In the genomic region with DNA sequence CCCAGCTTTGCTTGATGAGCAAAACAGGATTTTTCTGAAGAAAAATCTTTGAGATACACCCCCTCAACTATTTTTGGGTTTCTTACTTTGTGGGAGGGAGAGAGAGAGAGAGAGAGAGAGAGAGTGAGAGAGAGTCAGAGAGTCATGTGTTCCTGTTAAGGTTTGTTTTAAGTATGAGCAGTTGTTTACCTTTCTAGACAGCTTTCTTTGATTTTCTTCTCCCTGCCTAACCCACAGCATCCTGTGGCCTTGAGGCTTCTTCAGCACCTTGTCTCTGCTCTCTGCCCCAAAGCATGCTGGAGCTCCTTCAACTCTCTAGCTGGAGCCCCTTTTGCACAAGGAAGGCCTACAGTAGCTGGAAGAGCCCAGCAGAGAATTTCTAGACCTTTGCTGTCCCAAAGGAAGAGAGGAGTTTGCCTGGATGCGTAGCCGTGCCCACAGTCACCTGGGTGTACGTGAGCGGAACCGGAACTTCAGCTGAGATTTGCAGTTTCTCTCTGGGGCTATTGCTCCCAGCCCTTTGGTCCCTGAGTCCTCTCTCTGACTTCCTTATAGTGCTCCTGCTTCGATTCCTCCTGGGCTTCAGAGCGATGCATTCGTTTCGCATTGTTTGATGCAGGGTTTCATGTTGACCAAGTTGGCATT, we compare ENCODE assay signal across 14 mouse cellular contexts.
DNase-seq lines count a peak whose midpoint lies in the region; ATAC-seq and TF ChIP-seq lines count a peak whose summit lies in the region.
"Had no signal": no experiment of that assay in that cellular context is flagged by ENCODE, and none has a peak within 500 bp of the region (broad histone marks: within the 10 kb centered on the region; RNA-seq: fewer than 3 reads in every experiment).

No protein-coding gene starts in this region.

- H3K36me3 ChIP-seq in liver, embryonic 13.5 days = no peaks in the 10 kb centered on the region
- H3K36me3 ChIP-seq in liver, embryonic 11.5 days (ENCODE audit: control insufficient read depth, insufficient read depth, low read length) = no peaks in the 10 kb centered on the region
- H3K36me3 ChIP-seq in MEL (ENCODE audit: control insufficient read depth in 1 of 2, insufficient read depth in 2 of 2, low read length in 2 of 2) = peaks cover 28 to 73% of the 10 kb centered on the region in 2 experiments
- no peaks in the 10 kb centered on the region for H3K36me3 ChIP-seq in limb, embryonic 10.5 days
- H3K36me3 ChIP-seq: hindbrain, embryonic 13.5 days; limb, embryonic 13.5 days; lung, embryonic 15.5 days had no signal

- no peak overlapping the region for H3K9ac ChIP-seq in liver, embryonic 13.5 days
- H3K9ac ChIP-seq in liver, embryonic 11.5 days (ENCODE audit: low read depth, low read length) = no peak overlapping the region
- no peak overlapping the region for H3K9ac ChIP-seq in MEL (ENCODE audit: control insufficient read depth, low read depth, low read length, poor library complexity, severe bottlenecking)
- H3K9ac ChIP-seq: hindbrain, embryonic 13.5 days; limb, embryonic 13.5 days; lung, embryonic 15.5 days had no signal

- H3K4me2 ChIP-seq in liver, embryonic 13.5 days = no peak overlapping the region
- H3K4me2 ChIP-seq in liver, embryonic 11.5 days = no peak overlapping the region
- H3K4me2 ChIP-seq: hindbrain, embryonic 13.5 days; limb, embryonic 13.5 days; lung, embryonic 15.5 days had no signal

- TF ChIP-seq CTCF in MEL (IDR thresholded peaks at IDR 0.05 in 2 of 3, conservative IDR thresholded peaks at IDR 0.05 in 1 of 3; ENCODE audit: control insufficient read depth in 1 of 3, insufficient read depth in 1 of 3, low read depth in 2 of 3, low read length in 3 of 3, poor library complexity in 1 of 3, severe bottlenecking in 1 of 3) = no peak

- peak overlapping the region; percentile 26; the same call in 1 of the 2 replicates for H3K27ac ChIP-seq in liver, embryonic 13.5 days
- no peak overlapping the region for H3K27ac ChIP-seq in liver, embryonic 11.5 days (ENCODE audit: low read depth, low read length)
- H3K27ac ChIP-seq in MEL (ENCODE audit: control insufficient read depth, low read depth, low read length) = peak overlapping the region; percentile 18
- no peak overlapping the region for H3K27ac ChIP-seq in limb, embryonic 10.5 days
- H3K27ac ChIP-seq: hindbrain, embryonic 13.5 days; limb, embryonic 13.5 days; lung, embryonic 15.5 days had no signal

- no peaks in the 10 kb centered on the region for H3K9me3 ChIP-seq in liver, embryonic 13.5 days (replicated peaks)
- no peaks in the 10 kb centered on the region for H3K9me3 ChIP-seq in liver, embryonic 11.5 days (ENCODE audit: control insufficient read depth, low read length)
- no peaks in the 10 kb centered on the region for H3K9me3 ChIP-seq in MEL (replicated peaks; ENCODE audit: insufficient read depth, low read length)
- no peaks in the 10 kb centered on the region for H3K9me3 ChIP-seq in limb, embryonic 10.5 days (replicated peaks)
- H3K9me3 ChIP-seq: hindbrain, embryonic 13.5 days; limb, embryonic 13.5 days; lung, embryonic 15.5 days; megakaryocyte, embryonic 14.5 days had no signal

- TF ChIP-seq POLR2A in MEL (IDR thresholded peaks at IDR 0.05; ENCODE audit: control insufficient read depth in 1 of 2, insufficient read depth in 1 of 2, low read depth in 1 of 2, low read length in 2 of 2, poor library complexity in 1 of 2) = no peak

- H3K79me2 ChIP-seq in MEL (ENCODE audit: control insufficient read depth, insufficient read depth, low read length, poor library complexity) = peaks cover 66% of the 10 kb centered on the region

- no peak for ATAC-seq in liver, embryonic 13.5 days (ENCODE audit: low read depth)
- no peak for ATAC-seq in liver, embryonic 11.5 days (replicated peaks; ENCODE audit: low FRiP score)
- ATAC-seq in neutrophil, adult 5-6 weeks (ENCODE audit: extremely low read depth, insufficient number of reproducible peaks, low FRiP score, poor library complexity, severe bottlenecking) = peak; percentile 23; the same call in 1 of the 2 replicates

- no peaks in the 10 kb centered on the region for H3K27me3 ChIP-seq in liver, embryonic 13.5 days
- no peaks in the 10 kb centered on the region for H3K27me3 ChIP-seq in liver, embryonic 11.5 days (replicated peaks; ENCODE audit: control insufficient read depth, insufficient read depth, low read length)
- no peaks in the 10 kb centered on the region for H3K27me3 ChIP-seq in MEL (ENCODE audit: control insufficient read depth in 1 of 2, insufficient read depth in 2 of 2, low read length in 2 of 2)
- no peaks in the 10 kb centered on the region for H3K27me3 ChIP-seq in limb, embryonic 10.5 days (ENCODE audit: low read depth, poor library complexity, severe bottlenecking)
- H3K27me3 ChIP-seq: hindbrain, embryonic 13.5 days; limb, embryonic 13.5 days; lung, embryonic 15.5 days; megakaryocyte, embryonic 14.5 days had no signal

- H3K4me3 ChIP-seq in liver, embryonic 13.5 days (replicated peaks) = no peak overlapping the region
- no peak overlapping the region for H3K4me3 ChIP-seq in liver, embryonic 11.5 days (ENCODE audit: low read depth, low read length)
- no peak overlapping the region for H3K4me3 ChIP-seq in MEL (ENCODE audit: control insufficient read depth in 1 of 2, insufficient read depth in 1 of 2, low read depth in 2 of 2, low read length in 2 of 2)
- H3K4me3 ChIP-seq in limb, embryonic 10.5 days = no peak overlapping the region
- H3K4me3 ChIP-seq: erythroblast, embryonic 14.5 days; hindbrain, embryonic 13.5 days; limb, embryonic 13.5 days; lung, embryonic 15.5 days; megakaryocyte, embryonic 14.5 days had no signal

- DNase-seq in liver, embryonic 13.5 days = no peak
- DNase-seq in liver, embryonic 11.5 days (ENCODE audit: low spot score) = no peak
- no peak for DNase-seq in MEL (ENCODE audit: low read depth, low spot score)
- DNase-seq in heart, adult 9 months (ENCODE audit: low spot score in 2 of 2) = no peak
- DNase-seq in limb, embryonic 10.5 days (ENCODE audit: low spot score) = no peak
- DNase-seq in embryo, embryonic 11 days = no peak
- DNase-seq: adrenal gland, postnatal 14 days; cerebellum, postnatal 10 days had no signal

- peaks cover 68% of the 10 kb centered on the region for H3K4me1 ChIP-seq in liver, embryonic 13.5 days (replicated peaks)
- H3K4me1 ChIP-seq in liver, embryonic 11.5 days (replicated peaks; ENCODE audit: control insufficient read depth, insufficient read depth, low read length) = peaks cover 27% of the 10 kb centered on the region
- H3K4me1 ChIP-seq in MEL (ENCODE audit: control insufficient read depth in 1 of 2, insufficient read depth in 2 of 2, low read length in 2 of 2) = peaks cover 40 to 59% of the 10 kb centered on the region in 2 experiments
- H3K4me1 ChIP-seq in limb, embryonic 10.5 days = no peaks in the 10 kb centered on the region
- H3K4me1 ChIP-seq: hindbrain, embryonic 13.5 days; limb, embryonic 13.5 days; lung, embryonic 15.5 days had no signal

- 95% methylated on average over 9 of the region's 9 CpGs for WGBS in liver, embryonic 13.5 days (ENCODE audit: insufficient replicate concordance)
- WGBS in liver, embryonic 11.5 days = 95% methylated on average over 9 of the region's 9 CpGs
- WGBS in limb, embryonic 10.5 days = 96% methylated on average over 9 of the region's 9 CpGs

- no peak for TF ChIP-seq RAD21 in MEL (IDR thresholded peaks at IDR 0.05; ENCODE audit: low read depth, low read length)

- no peak for TF ChIP-seq EP300 in MEL (IDR thresholded peaks at IDR 0.05; ENCODE audit: low read depth in 1 of 2, low read length in 2 of 2)

TF ChIP-seq in MEL, 35 proteins besides CTCF, POLR2A, EP300 and RAD21:
- TF ChIP-seq GABPA (IDR thresholded peaks at IDR 0.05; ENCODE audit: low read depth, low read length) (no peak), ZMIZ1 (IDR thresholded peaks at IDR 0.05; ENCODE audit: low read depth, low read length) (no peak), SIN3A (IDR thresholded peaks at IDR 0.05; ENCODE audit: low read length) (no peak), NRF1 (IDR thresholded peaks at IDR 0.05; ENCODE audit: insufficient read depth, low read depth, low read length, poor library complexity, severe bottlenecking) (no peak), ZKSCAN1 (IDR thresholded peaks at IDR 0.05; ENCODE audit: low read depth, low read length) (no peak), CHD1 (IDR thresholded peaks at IDR 0.05; ENCODE audit: low read depth, low read length) (0 out of 2 replicates have a peak, but pooled peaks have one; percentile 51), MAZ (IDR thresholded peaks at IDR 0.05; ENCODE audit: low read depth, low read length) (no peak), UBTF (IDR thresholded peaks at IDR 0.05; ENCODE audit: borderline replicate concordance, insufficient read depth, low read depth, low read length) (no peak), NELFE (IDR thresholded peaks at IDR 0.05; ENCODE audit: low read depth, low read length) (no peak), USF1 (IDR thresholded peaks at IDR 0.05; ENCODE audit: low read depth, low read length) (peak; percentile 9; the same call in 1 of the 2 replicates), JUND (IDR thresholded peaks at IDR 0.05; ENCODE audit: low read depth, low read length) (no peak), USF2 (IDR thresholded peaks at IDR 0.05; ENCODE audit: borderline replicate concordance in 1 of 2, insufficient read depth in 1 of 2, low read depth in 1 of 2, low read length in 2 of 2) (no peak), SMC3 (IDR thresholded peaks at IDR 0.05; ENCODE audit: low read depth, low read length) (no peak)
TF ChIP-seq in MEL: peak in this region for 2.

Comparison
In these comparisons a context has a peak if more than half of its experiments do, and no peak if none do; other contexts are left out.
1. H3K27ac ChIP-seq: peak in liver, embryonic 13.5 days (single experiment) and MEL (single experiment); none in liver, embryonic 11.5 days (single experiment) and limb, embryonic 10.5 days (single experiment).